Mouse (Mus musculus) MEL (cell line): ENCODE measurements at regions not wholly inside any gene's neighbourhood (a gene's known extent, or its start where the extent isn't known, plus 50 kb on each side); places are given as distances from the start of the nearest gene placed in this dataset.

Source experiments
- CHD1 ChIP-seq: IDR thresholded peaks from 2 replicates; pipeline ENCODE4 v1.6.1; 2012; ENCODE audit warnings: low read depth, mild to moderate bottlenecking, inconsistent platforms, low read length, improper control_type of control experiment
- CTCF ChIP-seq, 3 experiments: IDR thresholded peaks in 2 of 3; conservative IDR thresholded peaks in 1 of 3; 2 replicates each; pipeline ENCODE4 v1.5.1; 2011 to 2012; ENCODE audit warnings: low read length in 3 of 3, low read depth in 2 of 3, mild to moderate bottlenecking in 2 of 3, improper control_type of control experiment in 1 of 3, inconsistent platforms in 1 of 3, mixed read lengths in 1 of 3, moderate library complexity in 1 of 3; ENCODE audit not compliant: control insufficient read depth in 1 of 3, insufficient read depth in 1 of 3, poor library complexity in 1 of 3, severe bottlenecking in 1 of 3
- EP300 ChIP-seq, 2 experiments: IDR thresholded peaks; 2 replicates each; pipeline ENCODE4 v1.6.1; 2011; ENCODE audit warnings: improper control_type of control experiment in 2 of 2, low read length in 2 of 2, low read depth in 1 of 2, mild to moderate bottlenecking in 1 of 2
- ETS1 ChIP-seq: IDR thresholded peaks from 2 replicates; pipeline ENCODE4 v1.6.1; 2012; ENCODE audit warnings: low read depth, mild to moderate bottlenecking, inconsistent platforms, low read length, improper control_type of control experiment, moderate library complexity
- HCFC1 ChIP-seq: IDR thresholded peaks from 2 replicates; pipeline ENCODE4 v1.6.1; 2012; ENCODE audit warnings: low read depth, mild to moderate bottlenecking, inconsistent platforms, low read length, improper control_type of control experiment, moderate library complexity
- MYC ChIP-seq: IDR thresholded peaks from 2 replicates; pipeline ENCODE4 v1.6.1; 2011; ENCODE audit warnings: low read depth, mild to moderate bottlenecking, low read length, improper control_type of control experiment, moderate library complexity
- NRF1 ChIP-seq: IDR thresholded peaks from 2 replicates; pipeline ENCODE4 v1.6.1; 2014; ENCODE audit warnings: low read depth, mild to moderate bottlenecking, inconsistent platforms, low read length, improper control_type of control experiment, moderate library complexity; ENCODE audit not compliant: poor library complexity, insufficient read depth, severe bottlenecking
- POLR2A ChIP-seq, 2 experiments: IDR thresholded peaks; 2 replicates each; pipeline ENCODE4 v1.6.1; 2011 to 2012; ENCODE audit warnings: low read length in 2 of 2, mild to moderate bottlenecking in 2 of 2, control low read depth in 1 of 2, improper control_type of control experiment in 1 of 2, low read depth in 1 of 2, moderate library complexity in 1 of 2; ENCODE audit not compliant: control insufficient read depth in 1 of 2, insufficient read depth in 1 of 2, poor library complexity in 1 of 2
- RAD21 ChIP-seq: IDR thresholded peaks from 2 replicates; pipeline ENCODE4 v1.6.1; 2011; ENCODE audit warnings: mild to moderate bottlenecking, low read depth, low read length, improper control_type of control experiment
- TAL1 ChIP-seq: IDR thresholded peaks from 2 replicates; pipeline ENCODE4 v1.6.1; 2012; ENCODE audit warnings: mild to moderate bottlenecking, inconsistent platforms, low read length, moderate library complexity, mixed read lengths

GRCm38 (mm10) chr16:79778729-79779128 lies 687.8 kb upstream of the Tmprss15 start:
- TF ChIP-seq POLR2A (IDR thresholded peaks at IDR 0.05; ENCODE audit: control insufficient read depth in 1 of 2, insufficient read depth in 1 of 2, low read depth in 1 of 2, low read length in 2 of 2, poor library complexity in 1 of 2) (no peak), TAL1 (no peak), RAD21 (no peak), MYC (no peak), HCFC1 (no peak), CTCF (IDR thresholded peaks at IDR 0.05 in 2 of 3, conservative IDR thresholded peaks at IDR 0.05 in 1 of 3; ENCODE audit: control insufficient read depth in 1 of 3, insufficient read depth in 1 of 3, low read depth in 2 of 3, low read length in 3 of 3, poor library complexity in 1 of 3, severe bottlenecking in 1 of 3) (no peak), ETS1 (no peak), EP300 (IDR thresholded peaks at IDR 0.05; ENCODE audit: low read depth in 1 of 2, low read length in 2 of 2) (no peak), NRF1 (no peak), CHD1 (no peak)
